Mouse (Mus musculus) lung, postnatal 0 days (tissue): ENCODE results near the gene Xpo5.

ENCODE experiments used
- CTCF ChIP-seq: IDR thresholded peaks from 2 replicates; pipeline ENCODE4 v1.5.1; 2016; ENCODE audit warnings: antibody characterized with exemption, mild to moderate bottlenecking
- EP300 ChIP-seq: IDR thresholded peaks from 2 replicates; pipeline ENCODE4 v1.6.1; 2016; ENCODE audit warnings: antibody characterized with exemption, mild to moderate bottlenecking, control low read depth

- TF ChIP-seq CTCF = no peak
- TF ChIP-seq EP300 = no peak
Measured at GRCm38 (mm10) chr17:46272058-46272457, 69.5 kb downstream of the Xpo5 start.
